Mouse (Mus musculus) gonadal fat pad, adult 2 months (tissue): ENCODE results near the gene Sult2a2. TPM values are rescaled to one million over a fixed set of nuclear protein-coding genes. Genes with fewer than 3 reads are reported as not detected.
"Not testable (repeated sequence)": the region's sequence is repeated elsewhere in the genome, so short reads cannot be mapped to it uniquely, and the experiment has no call there.

ENCODE experiments used
- DNase-seq: peaks from one replicate; pipeline ENCODE4 v3.0.0-alpha.2; 2012; ENCODE audit warnings: low read depth
- polyA plus RNA-seq: library from polyadenylated mRNA; depleted of rRNA; stranded (reverse); fragments of >200 nt; gene quantifications from 2 replicates; pipeline ENCODE4 v1.2.3, GENCODE M21; 2012; rRNA removed

The Sult2a2 gene
- not detected in 2 replicates for polyA plus RNA-seq

DNA sequence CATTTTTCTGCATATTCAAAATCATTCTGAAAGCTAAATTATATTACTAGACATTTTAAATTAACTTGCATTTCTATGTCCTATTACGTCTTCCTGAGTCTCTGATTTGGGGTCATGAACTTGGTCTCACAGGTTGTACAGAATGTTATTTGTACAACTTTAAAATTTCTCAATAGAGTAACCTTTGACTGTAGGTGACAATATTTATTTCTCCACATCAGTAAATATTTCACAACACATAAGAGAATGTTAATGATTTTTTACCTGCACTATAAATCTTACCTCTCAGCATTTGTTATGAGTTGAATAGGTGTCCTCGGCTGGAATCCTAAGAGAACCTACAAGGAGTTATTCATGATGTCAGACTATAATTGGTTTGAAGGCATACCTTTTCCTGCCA lies at the start of gene Sult2a2:
Sult2a2 (plus strand) TSS at position 301 of the 400 bp plus-strand sequence.
- not testable (repeated sequence) for DNase-seq

GRCm38 (mm10) chr7:13813913-13814312 lies 80.6 kb downstream of the Sult2a2 start:
- no peak for DNase-seq

Other genes with a start within 250 kb of the Sult2a2 start
- 82.9 and 139 TPM in 2 replicates for gene Bsph2, start 162.4 kb upstream of the Sult2a2 start, polyA plus RNA-seq
- gene Sult2a5, start 109.5 kb upstream of the Sult2a2 start, polyA plus RNA-seq, result 0.11 TPM in 1 of 2 replicates, not detected in the other
- gene Sult2a1, start 103.9 kb downstream of the Sult2a2 start, polyA plus RNA-seq, result not detected in 2 replicates